Mouse (Mus musculus) spleen, adult 2 months (tissue): ENCODE data around the gene Pvalb.

ENCODE experiments used
- CTCF ChIP-seq: fragments of 200-500 bp; IDR thresholded peaks from 2 replicates; pipeline ENCODE4 v1.5.1; 2011; ENCODE audit warnings: mild to moderate bottlenecking, inconsistent platforms; ENCODE audit not compliant: insufficient read depth, insufficient read length, insufficient replicate concordance; ENCODE audit errors: extremely low read depth
- POLR2A ChIP-seq: fragments of 200-500 bp; IDR thresholded peaks from 2 replicates; pipeline ENCODE4 v1.6.1; 2011; ENCODE audit warnings: low read depth, low read length, inconsistent platforms

- no peak for TF ChIP-seq CTCF
- TF ChIP-seq POLR2A: no peak
Measured at GRCm38 (mm10) chr15:78241335-78241734, 35.1 kb upstream of the Pvalb start.
